Mouse (Mus musculus) right cerebral cortex, postnatal 10 days (tissue): ENCODE results near the gene Anp32e.
"Not testable (repeated sequence)": the region's sequence is repeated elsewhere in the genome, so short reads cannot be mapped to it uniquely, and the experiment has no call there.

ENCODE experiments used
- DNase-seq, 2 experiments: peaks; one replicate each; pipeline ENCODE4 v3.0.0; 2021; ENCODE audit warnings: low spot score in 2 of 2

Gene Anp32e

GRCm38 (mm10) chr3:95928658-95929503 is at the start of gene Anp32e:
Gene Anp32e (plus strand): TSS chr3:95929246.
- peak; percentile 98 for DNase-seq

- DNase-seq = peak; percentile 98 to 99
Measured at GRCm38 (mm10) chr3:95881979-95882815, 46.8 kb upstream of the Anp32e start, which contains the start of gene Ciart. Gene Ciart (minus strand): TSS chr3:95882251.

- DNase-seq = peak; percentile 79 to 86
Measured at GRCm38 (mm10) chr3:95882816-95883425, 46.1 kb upstream of the Anp32e start.

- DNase-seq = no peak
Measured at GRCm38 (mm10) chr3:95884400-95884799, 44.6 kb upstream of the Anp32e start.

GRCm38 (mm10) chr3:95887596-95887995 is 41.5 kb upstream of the Anp32e start:
- no peak for DNase-seq

- no peak for DNase-seq
Measured at GRCm38 (mm10) chr3:95889664-95890063, 39.4 kb upstream of the Anp32e start.

GRCm38 (mm10) chr3:95891211-95892065 is 37.6 kb upstream of the Anp32e start, which contains the start of gene BC028528:
Gene BC028528 (minus strand): TSS chr3:95892005.
- no peak for DNase-seq

GRCm38 (mm10) chr3:95892066-95893052 is 36.7 kb upstream of the Anp32e start:
- DNase-seq = no peak

- no peak for DNase-seq
Measured at GRCm38 (mm10) chr3:95893126-95893525, 35.9 kb upstream of the Anp32e start.

GRCm38 (mm10) chr3:95893606-95894316 is 35.3 kb upstream of the Anp32e start, which contains the start of gene Aph1a:
Gene Aph1a (plus strand): TSS chr3:95893969.
- peak; percentile 98 to 99 for DNase-seq

GRCm38 (mm10) chr3:95894317-95895160 is 34.5 kb upstream of the Anp32e start:
- DNase-seq = peak; percentile 62 to 72

- not testable (repeated sequence) for DNase-seq
Measured at GRCm38 (mm10) chr3:95895501-95895900, 33.5 kb upstream of the Anp32e start.

- DNase-seq = no peak
Measured at GRCm38 (mm10) chr3:95899800-95900524, 29.1 kb upstream of the Anp32e start.

- DNase-seq = no peak
Measured at GRCm38 (mm10) chr3:95901616-95902372, 27.3 kb upstream of the Anp32e start.

GRCm38 (mm10) chr3:95902373-95902625 is 26.7 kb upstream of the Anp32e start:
- no peak for DNase-seq

GRCm38 (mm10) chr3:95902643-95903042 is 26.4 kb upstream of the Anp32e start:
- DNase-seq = no peak
